In genomic region chr11:77494344-77494676, GRCm38 (mm10) we compare ENCODE assay signal across 9 mouse cellular contexts. TPM values are rescaled to one million over a fixed set of nuclear protein-coding genes. Genes with fewer than 3 reads are reported as not detected.
A peak's percentile ranks its signal among the peaks of the same experiment; 100 is the strongest.
DNase-seq lines count a peak whose midpoint lies in the region; ATAC-seq and TF ChIP-seq lines count a peak whose summit lies in the region.
"Had no signal": no experiment of that assay in that cellular context is flagged by ENCODE, and none has a peak within 500 bp of the region (broad histone marks: within the 10 kb centered on the region; RNA-seq: fewer than 3 reads in every experiment).

No protein-coding gene starts in this region.

- peak overlapping the region; percentile 98 for H3K9ac ChIP-seq in heart, embryonic 12.5 days
- peak overlapping the region; percentile 88 for H3K9ac ChIP-seq in forebrain, embryonic 16.5 days (replicated peaks; ENCODE audit: low read depth, low read length)
- peak overlapping the region; percentile 87; the same call in 1 of the 2 replicates for H3K9ac ChIP-seq in liver, embryonic 16.5 days (ENCODE audit: low read depth, low read length)

- H3K27ac ChIP-seq in heart, embryonic 12.5 days (ENCODE audit: poor library complexity, severe bottlenecking) = peak overlapping the region; percentile 89
- peak overlapping the region; percentile 78 for H3K27ac ChIP-seq in forebrain, embryonic 16.5 days (ENCODE audit: low read length)
- peak overlapping the region; percentile 73 for H3K27ac ChIP-seq in liver, embryonic 16.5 days (ENCODE audit: low read length)

- no peak for TF ChIP-seq CTCF in E14TG2a.4 (conservative IDR thresholded peaks at IDR 0.05; ENCODE audit: low read length)

- intact Hi-C loops in heart, postnatal 25 days (cut with DNase I) = no loop called here

- peaks cover 72% of the 10 kb centered on the region for H3K4me1 ChIP-seq in heart, embryonic 12.5 days (replicated peaks)
- peaks cover 84% of the 10 kb centered on the region for H3K4me1 ChIP-seq in E14TG2a.4 (replicated peaks; ENCODE audit: low read depth, low read length)
- H3K4me1 ChIP-seq in forebrain, embryonic 16.5 days (replicated peaks; ENCODE audit: control insufficient read depth, insufficient read depth, low read length) = peaks cover 47% of the 10 kb centered on the region
- peaks cover 59% of the 10 kb centered on the region for H3K4me1 ChIP-seq in liver, embryonic 16.5 days (ENCODE audit: control insufficient read depth, low read depth, low read length)

- peak overlapping the region; percentile 97 for H3K4me3 ChIP-seq in heart, embryonic 12.5 days
- peak overlapping the region; percentile 91 for H3K4me3 ChIP-seq in E14TG2a.4 (replicated peaks; ENCODE audit: low read length)
- peak overlapping the region; percentile 71 for H3K4me3 ChIP-seq in forebrain, embryonic 16.5 days (replicated peaks; ENCODE audit: low read length)
- H3K4me3 ChIP-seq in liver, embryonic 16.5 days (ENCODE audit: low read depth, low read length) = peak overlapping the region; percentile 84

- WGBS in heart, embryonic 12.5 days = 21% methylated on average over 4 of the region's 4 CpGs
- 35% methylated on average over 4 of the region's 4 CpGs for WGBS in forebrain, embryonic 16.5 days
- 16% methylated on average over 4 of the region's 4 CpGs for WGBS in liver, embryonic 16.5 days (ENCODE audit: insufficient replicate concordance)

- peak overlapping the region; percentile 82 for H3K4me2 ChIP-seq in heart, embryonic 12.5 days
- H3K4me2 ChIP-seq in forebrain, embryonic 16.5 days (ENCODE audit: low read length) = peak overlapping the region; percentile 73
- peak overlapping the region; percentile 93 for H3K4me2 ChIP-seq in liver, embryonic 16.5 days (ENCODE audit: low read depth, low read length)

- H3K27me3 ChIP-seq in heart, embryonic 12.5 days (replicated peaks) = no peaks in the 10 kb centered on the region
- peaks cover 22% of the 10 kb centered on the region for H3K27me3 ChIP-seq in E14TG2a.4 (ENCODE audit: insufficient read depth, low read length)
- H3K27me3 ChIP-seq in forebrain, embryonic 16.5 days (replicated peaks; ENCODE audit: control insufficient read depth, insufficient read depth, low read length) = no peaks in the 10 kb centered on the region
- peaks cover 21% of the 10 kb centered on the region for H3K27me3 ChIP-seq in liver, embryonic 16.5 days (ENCODE audit: control insufficient read depth, insufficient read depth, low read depth, low read length)

- no peaks in the 10 kb centered on the region for H3K9me3 ChIP-seq in heart, embryonic 12.5 days (replicated peaks)
- H3K9me3 ChIP-seq in E14TG2a.4 (ENCODE audit: low read length) = no peaks in the 10 kb centered on the region
- no peaks in the 10 kb centered on the region for H3K9me3 ChIP-seq in forebrain, embryonic 16.5 days (ENCODE audit: control insufficient read depth, low read length)
- H3K9me3 ChIP-seq in liver, embryonic 16.5 days (replicated peaks; ENCODE audit: control insufficient read depth, low read length) = no peaks in the 10 kb centered on the region

- no peak for DNase-seq in heart, postnatal 25 days (ENCODE audit: low spot score)
- DNase-seq in urinary bladder, postnatal 14 days (ENCODE audit: low spot score) = no peak
- DNase-seq in adipocyte (ENCODE audit: low spot score) = no peak

- H3K36me3 ChIP-seq in heart, embryonic 12.5 days = peaks cover 6% of the 10 kb centered on the region
- peaks cover 12% of the 10 kb centered on the region for H3K36me3 ChIP-seq in E14TG2a.4 (ENCODE audit: insufficient read depth, low read length)
- no peaks in the 10 kb centered on the region for H3K36me3 ChIP-seq in forebrain, embryonic 16.5 days (ENCODE audit: control insufficient read depth, insufficient read depth)
- no peaks in the 10 kb centered on the region for H3K36me3 ChIP-seq in liver, embryonic 16.5 days (ENCODE audit: control insufficient read depth, insufficient read depth)

- no peak for ATAC-seq in heart, embryonic 12.5 days (ENCODE audit: insufficient number of reproducible peaks, low FRiP score)
- no peak for ATAC-seq in forebrain, embryonic 16.5 days
- no peak for ATAC-seq in liver, embryonic 16.5 days (ENCODE audit: low read depth)
- ATAC-seq in cerebellum, adult (ENCODE audit: insufficient number of reproducible peaks, low FRiP score, low TSS enrichment) = no peak
- ATAC-seq: CD4-positive, CD25-positive, alpha-beta regulatory T cell, adult 4 months had no signal

RNA-seq across cellular contexts. Expression of gene Git1, which starts 0.9 kb away (rescaled TPM):
- polyA plus RNA-seq in heart, embryonic 12.5 days (2016; fragmentation: Nextera tagmentation; extraction: Ambion mirVana) = 9.3 and 10.2 TPM in 2 replicates
- 10 to 100 TPM; 51.3 TPM for total RNA-seq in heart, postnatal 25 days (2021)
- polyA plus RNA-seq in forebrain, embryonic 16.5 days (2015; fragmentation: Nextera tagmentation; extraction: Ambion mirVana) = 14.1 and 16.3 TPM in 2 replicates
- 1.3 and 1.5 TPM in 2 replicates for polyA plus RNA-seq in liver, embryonic 16.5 days (2015; fragmentation: Nextera tagmentation; extraction: Ambion mirVana)

RNA-seq across cellular contexts. Expression of gene Ankrd13b, which starts 4.8 kb away (rescaled TPM):
- 3.7 and 4.8 TPM in 2 replicates for polyA plus RNA-seq in heart, embryonic 12.5 days (2016; fragmentation: Nextera tagmentation; extraction: Ambion mirVana)
- 10 to 100 TPM; 10.7 to 11.7 TPM for total RNA-seq in heart, postnatal 25 days (2021)
- 33.1 and 38.4 TPM in 2 replicates for polyA plus RNA-seq in forebrain, embryonic 16.5 days (2015; fragmentation: Nextera tagmentation; extraction: Ambion mirVana)
- 0.37 and 0.41 TPM in 2 replicates for polyA plus RNA-seq in liver, embryonic 16.5 days (2015; fragmentation: Nextera tagmentation; extraction: Ambion mirVana)

RNA-seq across cellular contexts. Expression of gene Abhd15, which starts 20.6 kb away (rescaled TPM):
- polyA plus RNA-seq in heart, embryonic 12.5 days (2016; fragmentation: Nextera tagmentation; extraction: Ambion mirVana) = 0.72 and 1.4 TPM in 2 replicates
- 1 to 10 TPM; 1.9 to 2.0 TPM for total RNA-seq in heart, postnatal 25 days (2021)
- 1.4 and 1.8 TPM in 2 replicates for polyA plus RNA-seq in forebrain, embryonic 16.5 days (2015; fragmentation: Nextera tagmentation; extraction: Ambion mirVana)
- polyA plus RNA-seq in liver, embryonic 16.5 days (2015; fragmentation: Nextera tagmentation; extraction: Ambion mirVana) = 3.9 and 5.1 TPM in 2 replicates

RNA-seq across cellular contexts. Expression of gene Trp53i13, which starts 21.5 kb away (rescaled TPM):
- polyA plus RNA-seq in heart, embryonic 12.5 days (2016; fragmentation: Nextera tagmentation; extraction: Ambion mirVana) = 29.4 and 30.2 TPM in 2 replicates
- total RNA-seq in heart, postnatal 25 days (2021) = 1 to 10 TPM; 8.4 to 9.6 TPM
- polyA plus RNA-seq in forebrain, embryonic 16.5 days (2015; fragmentation: Nextera tagmentation; extraction: Ambion mirVana) = 13.0 and 14.9 TPM in 2 replicates
- polyA plus RNA-seq in liver, embryonic 16.5 days (2015; fragmentation: Nextera tagmentation; extraction: Ambion mirVana) = 3.4 and 3.7 TPM in 2 replicates

RNA-seq across cellular contexts. Expression of gene Gm10392, which starts 24.7 kb away (rescaled TPM):
- polyA plus RNA-seq in heart, embryonic 12.5 days (2016; fragmentation: Nextera tagmentation; extraction: Ambion mirVana) = not detected in 2 replicates
- total RNA-seq in heart, postnatal 25 days (2021) = not detected
- not detected in 2 replicates for polyA plus RNA-seq in forebrain, embryonic 16.5 days (2015; fragmentation: Nextera tagmentation; extraction: Ambion mirVana)
- 0.09 and 0.17 TPM in 2 replicates for polyA plus RNA-seq in liver, embryonic 16.5 days (2015; fragmentation: Nextera tagmentation; extraction: Ambion mirVana)
